In genomic region chr11:86841261-86841660, GRCm38 (mm10) we compare ENCODE assay signal across 11 mouse cellular contexts. TPM values are rescaled to one million over a fixed set of nuclear protein-coding genes. Genes with fewer than 3 reads are reported as not detected.
DNase-seq lines count a peak whose midpoint lies in the region; ATAC-seq and TF ChIP-seq lines count a peak whose summit lies in the region.
"Had no signal": no experiment of that assay in that cellular context is flagged by ENCODE, and none has a peak within 500 bp of the region (broad histone marks: within the 10 kb centered on the region; RNA-seq: fewer than 3 reads in every experiment).

No protein-coding gene starts in this region.

- H3K4me3 ChIP-seq in gastrocnemius, adult 2 months: no peak overlapping the region
- H3K4me3 ChIP-seq in kidney, postnatal 0 days (replicated peaks; ENCODE audit: low read depth, low read length): no peak overlapping the region
- H3K4me3 ChIP-seq in hindbrain, embryonic 13.5 days: no peak overlapping the region
- H3K4me3 ChIP-seq: limb, embryonic 15.5 days had no signal

- peaks cover 6% of the 10 kb centered on the region; the same call in 1 of the 2 replicates for H3K4me1 ChIP-seq in kidney, postnatal 0 days (replicated peaks; ENCODE audit: insufficient read depth, low read length)
- H3K4me1 ChIP-seq in hindbrain, embryonic 13.5 days (replicated peaks): peaks cover 19% of the 10 kb centered on the region
- H3K4me1 ChIP-seq: limb, embryonic 15.5 days had no signal

- WGBS in kidney, postnatal 0 days: 60% methylated on average over 8 of the region's 8 CpGs
- 77% methylated on average over 8 of the region's 8 CpGs for WGBS in hindbrain, embryonic 13.5 days

- no peak overlapping the region for H3K9ac ChIP-seq in kidney, postnatal 0 days (ENCODE audit: low read depth, low read length)
- no peak overlapping the region for H3K9ac ChIP-seq in hindbrain, embryonic 13.5 days
- H3K9ac ChIP-seq: limb, embryonic 15.5 days had no signal

- H3K27me3 ChIP-seq in kidney, postnatal 0 days (ENCODE audit: insufficient read depth, low read length): no peaks in the 10 kb centered on the region
- no peaks in the 10 kb centered on the region for H3K27me3 ChIP-seq in hindbrain, embryonic 13.5 days
- H3K27me3 ChIP-seq: limb, embryonic 15.5 days; Patski had no signal

- no peak for DNase-seq in gastrocnemius, adult 2 months
- DNase-seq in gastrocnemius, adult 8-10 months (ENCODE audit: low spot score in 2 of 2): no peak
- no peak for DNase-seq in kidney, postnatal 0 days (ENCODE audit: low spot score)
- DNase-seq in kidney, adult 8-10 months: no peak
- DNase-seq in B cell, adult 2 months: peak; percentile 35 to 41
- no peak for DNase-seq in adrenal gland, adult 8-10 months
- no peak for DNase-seq in embryo, embryonic 11 days
- DNase-seq: cerebellum, postnatal 36 days had no signal

- no peak overlapping the region for H3K4me2 ChIP-seq in kidney, postnatal 0 days (ENCODE audit: low read length)
- H3K4me2 ChIP-seq in hindbrain, embryonic 13.5 days: no peak overlapping the region
- H3K4me2 ChIP-seq: limb, embryonic 15.5 days had no signal

- peak overlapping the region; percentile 66; the same call in 1 of the 2 replicates for H3K27ac ChIP-seq in gastrocnemius, adult 2 months
- peak overlapping the region; percentile 71; the same call in 1 of the 2 replicates for H3K27ac ChIP-seq in kidney, postnatal 0 days
- peak overlapping the region; percentile 56; the same call in 1 of the 2 replicates for H3K27ac ChIP-seq in hindbrain, embryonic 13.5 days
- H3K27ac ChIP-seq: limb, embryonic 15.5 days had no signal

- ATAC-seq in kidney, postnatal 0 days (replicated peaks; ENCODE audit: low FRiP score, low read depth): no peak
- no peak for ATAC-seq in hindbrain, embryonic 13.5 days (ENCODE audit: low FRiP score)

- H3K9me3 ChIP-seq in kidney, postnatal 0 days (replicated peaks; ENCODE audit: low read length): no peaks in the 10 kb centered on the region
- no peaks in the 10 kb centered on the region for H3K9me3 ChIP-seq in hindbrain, embryonic 13.5 days
- H3K9me3 ChIP-seq: limb, embryonic 15.5 days had no signal

- H3K36me3 ChIP-seq in kidney, postnatal 0 days (ENCODE audit: insufficient read depth, low read length): no peaks in the 10 kb centered on the region
- H3K36me3 ChIP-seq in hindbrain, embryonic 13.5 days: no peaks in the 10 kb centered on the region
- H3K36me3 ChIP-seq: limb, embryonic 15.5 days had no signal

- no peak for TF ChIP-seq CTCF in gastrocnemius, adult 2 months (IDR thresholded peaks at IDR 0.05)
- no peak for TF ChIP-seq CTCF in kidney, postnatal 0 days (IDR thresholded peaks at IDR 0.05; ENCODE audit: low read depth)

- intact Hi-C loops in gastrocnemius, adult 2 months (cut with DNase I): no loop called here

RNA-seq across cellular contexts. Expression of gene Dhx40, which starts 33.7 kb away (rescaled TPM):
- 10 to 100 TPM in 1 of 2 experiments, 1 to 10 TPM in 1; 9.8 to 11.1 TPM for total RNA-seq in gastrocnemius, adult 2 months (2021)
- total RNA-seq in gastrocnemius, adult 8-10 months (2022): 10 to 100 TPM; 11.7 to 15.0 (median 14.1) TPM
- 30.7 and 33.3 TPM in 2 replicates for polyA plus RNA-seq in kidney, postnatal 0 days (2015; fragmentation: Nextera tagmentation; extraction: Ambion mirVana)
- 27.3 and 28.3 TPM in 2 replicates for polyA plus RNA-seq in hindbrain, embryonic 13.5 days (2015; fragmentation: Nextera tagmentation; extraction: Ambion mirVana)
- total RNA-seq in adrenal gland, adult 8-10 months (2022): 10 to 100 TPM; 29.7 to 35.1 (median 32.2) TPM

Comparison
In these comparisons a context has a peak if more than half of its experiments do, and no peak if none do; other contexts are left out.
1. DNase-seq: peak in B cell, adult 2 months (2 of 2); none in gastrocnemius, adult 2 months (single experiment), gastrocnemius, adult 8-10 months (0 of 2), kidney, postnatal 0 days (single experiment), kidney, adult 8-10 months (0 of 2), adrenal gland, adult 8-10 months (single experiment) and embryo, embryonic 11 days (single experiment).
2. Peak in every context shown above with its lines, with median percentiles within 50 percentile points of each other: H3K27ac ChIP-seq.